Mouse (Mus musculus) CH12.LX (cell line): Measurements from ENCODE around the gene Atxn7. TPM values are rescaled to one million over a fixed set of nuclear protein-coding genes. Genes with fewer than 3 reads are reported as not detected.
A peak's percentile ranks its signal among the peaks of the same experiment; 100 is the strongest.

ENCODE experiments used
- DNase-seq: peaks from one replicate; pipeline ENCODE4 v3.0.0-alpha.2; 2013; ENCODE audit errors: extremely low read depth
- H3K27ac ChIP-seq: 2 replicates; pipeline ENCODE4 v1.5.1; 2012; ENCODE audit warnings: low read depth, mild to moderate bottlenecking, control low read depth, moderate library complexity; ENCODE audit not compliant: insufficient read depth
- H3K27me3 ChIP-seq: replicated peaks from 2 replicates; pipeline ENCODE3; 2012; ENCODE audit warnings: inconsistent platforms
- H3K36me3 ChIP-seq, 2 experiments: replicated peaks in 1 of 2; 2 replicates each; pipeline versions ENCODE3 to v1.6.1; 2012; ENCODE audit warnings: inconsistent platforms in 1 of 2, low read length in 1 of 2, mild to moderate bottlenecking in 1 of 2, mixed read lengths in 1 of 2, moderate library complexity in 1 of 2; ENCODE audit not compliant: control insufficient read depth in 1 of 2, insufficient read depth in 1 of 2
- H3K4me1 ChIP-seq, 2 experiments: 2 replicates each; pipeline ENCODE4 v1.6.1; 2012; ENCODE audit warnings: inconsistent platforms in 1 of 2, moderate library complexity in 1 of 2; ENCODE audit not compliant: insufficient read depth in 2 of 2, control insufficient read depth in 1 of 2
- H3K4me2 ChIP-seq: 2 replicates; pipeline ENCODE4 v1.6.1; 2012; ENCODE audit warnings: low read depth, mild to moderate bottlenecking, control low read depth; ENCODE audit not compliant: poor library complexity, insufficient read depth, severe bottlenecking
- H3K4me3 ChIP-seq, 3 experiments: fragments of 150-350 bp in 1 of 3; sonication (generic) in 1 of 3; replicated peaks in 1 of 3; 2 replicates each; pipeline versions ENCODE3 to v1.5.1; 2011 to 2012; ENCODE audit warnings: low read depth in 2 of 3, low read length in 2 of 3, mild to moderate bottlenecking in 2 of 3, moderate library complexity in 2 of 3, control low read depth in 1 of 3, improper control_type of control experiment in 1 of 3, inconsistent platforms in 1 of 3, mixed read lengths in 1 of 3; ENCODE audit not compliant: poor library complexity in 1 of 3
- H3K79me2 ChIP-seq: replicated peaks from 2 replicates; pipeline ENCODE4 v1.6.1; 2012; ENCODE audit warnings: mild to moderate bottlenecking, moderate library complexity; ENCODE audit not compliant: control insufficient read depth, poor library complexity, insufficient read depth, severe bottlenecking; ENCODE audit errors: extremely low read depth
- H3K9ac ChIP-seq: 2 replicates; pipeline ENCODE4 v1.6.1; 2012; ENCODE audit warnings: low read depth, mild to moderate bottlenecking, control low read depth, moderate library complexity; ENCODE audit not compliant: insufficient read depth
- H3K9me3 ChIP-seq: replicated peaks from 2 replicates; pipeline ENCODE3; 2012; ENCODE audit warnings: low read length, inconsistent platforms, mixed read lengths
- CTCF ChIP-seq, 2 experiments: IDR thresholded peaks in 1 of 2; conservative IDR thresholded peaks in 1 of 2; 2 replicates each; pipeline ENCODE4 v1.5.1; 2011 to 2012; ENCODE audit warnings: low read depth in 2 of 2, low read length in 2 of 2, improper control_type of control experiment in 1 of 2, inconsistent platforms in 1 of 2, mild to moderate bottlenecking in 1 of 2, moderate library complexity in 1 of 2
- ETS1 ChIP-seq: conservative IDR thresholded peaks from 2 replicates; pipeline ENCODE4 v1.6.1; 2012; ENCODE audit warnings: low read depth, mild to moderate bottlenecking, inconsistent platforms, low read length, improper control_type of control experiment, moderate library complexity
- IRF4 ChIP-seq: IDR thresholded peaks from 2 replicates; pipeline ENCODE4 v1.6.1; 2014; ENCODE audit warnings: low read depth, mild to moderate bottlenecking, inconsistent platforms, low read length, improper control_type of control experiment
- JUN ChIP-seq: IDR thresholded peaks from 2 replicates; pipeline ENCODE4 v1.6.1; 2011; ENCODE audit warnings: low read depth, mild to moderate bottlenecking, low read length, improper control_type of control experiment, moderate library complexity; ENCODE audit not compliant: insufficient read depth
- MAZ ChIP-seq: IDR thresholded peaks from 2 replicates; pipeline ENCODE4 v1.6.1; 2012; ENCODE audit warnings: low read depth, mild to moderate bottlenecking, inconsistent platforms, low read length, improper control_type of control experiment, moderate library complexity
- MEF2A ChIP-seq: IDR thresholded peaks from 2 replicates; pipeline ENCODE4 v1.6.1; 2014; ENCODE audit warnings: low read depth, mild to moderate bottlenecking, inconsistent platforms, low read length, improper control_type of control experiment, borderline replicate concordance
- NRF1 ChIP-seq: IDR thresholded peaks from 2 replicates; pipeline ENCODE4 v1.6.1; 2014; ENCODE audit warnings: low read depth, mild to moderate bottlenecking, inconsistent platforms, low read length, improper control_type of control experiment, moderate library complexity
- RAD21 ChIP-seq: IDR thresholded peaks from 2 replicates; pipeline ENCODE4 v1.6.1; 2011; ENCODE audit warnings: low read depth, mild to moderate bottlenecking, low read length, improper control_type of control experiment, moderate library complexity
- SMC3 ChIP-seq: IDR thresholded peaks from 2 replicates; pipeline ENCODE4 v1.6.1; 2011; ENCODE audit warnings: low read depth, low read length, improper control_type of control experiment
- TBP ChIP-seq: conservative IDR thresholded peaks from 2 replicates; pipeline ENCODE4 v1.6.1; 2011; ENCODE audit warnings: low read depth, low read length, improper control_type of control experiment
- USF1 ChIP-seq: IDR thresholded peaks from 2 replicates; pipeline ENCODE4 v1.6.1; 2014; ENCODE audit warnings: low read depth, mild to moderate bottlenecking, inconsistent platforms, low read length, improper control_type of control experiment
- ZC3H11A ChIP-seq: IDR thresholded peaks from 2 replicates; pipeline ENCODE4 v1.6.1; 2012; ENCODE audit warnings: low read depth, mild to moderate bottlenecking, inconsistent platforms, low read length, improper control_type of control experiment
- ZKSCAN1 ChIP-seq: IDR thresholded peaks from 2 replicates; pipeline ENCODE4 v1.6.1; 2012; ENCODE audit warnings: low read depth, inconsistent platforms, low read length, improper control_type of control experiment, borderline replicate concordance
- ZMIZ1 ChIP-seq: IDR thresholded peaks from 2 replicates; pipeline ENCODE4 v1.6.1; 2012; ENCODE audit warnings: low read depth, mild to moderate bottlenecking, inconsistent platforms, low read length, improper control_type of control experiment
- dilution Hi-C: fragments of 300-500 bp; cut with MboI; formaldehyde crosslinking; loops from 2 replicates; pipeline ENCODE4 v1.14.3; 2020; ENCODE audit warnings: low sequenced_read_pairs; ENCODE audit not compliant: extremely low pct_unique_long_range_greater_than_20kb, extremely low pct_ligation_motif_present
- in situ Hi-C: fragments of 300-500 bp; cut with MboI; formaldehyde crosslinking; loops from 3 replicates; pipeline ENCODE4 v1.14.3; 2019; ENCODE audit warnings: low sequenced_read_pairs, low pct_ligation_motif_present, low pct_unique_long_range_greater_than_20kb, mixed read lengths
- polyA plus RNA-seq: library from polyadenylated mRNA; unstranded; fragments of >175 nt; gene quantifications from 2 replicates; pipeline ENCODE4 v1.2.1, GENCODE M21; 2012; ENCODE audit warnings: low read depth; ENCODE audit not compliant: insufficient read length
- total RNA-seq, 2 experiments: library from RNA; depleted of rRNA; stranded (reverse); fragments of 300-350 nt in 1 of 2; fragments of >200 nt in 1 of 2; gene quantifications; 2 replicates each; pipeline ENCODE4 v1.2.3; 2012 to 2014

Gene Atxn7
- total and polyA plus RNA-seq, 3 experiments = 2.1 to 6.6 (median 2.3) TPM

DNA sequence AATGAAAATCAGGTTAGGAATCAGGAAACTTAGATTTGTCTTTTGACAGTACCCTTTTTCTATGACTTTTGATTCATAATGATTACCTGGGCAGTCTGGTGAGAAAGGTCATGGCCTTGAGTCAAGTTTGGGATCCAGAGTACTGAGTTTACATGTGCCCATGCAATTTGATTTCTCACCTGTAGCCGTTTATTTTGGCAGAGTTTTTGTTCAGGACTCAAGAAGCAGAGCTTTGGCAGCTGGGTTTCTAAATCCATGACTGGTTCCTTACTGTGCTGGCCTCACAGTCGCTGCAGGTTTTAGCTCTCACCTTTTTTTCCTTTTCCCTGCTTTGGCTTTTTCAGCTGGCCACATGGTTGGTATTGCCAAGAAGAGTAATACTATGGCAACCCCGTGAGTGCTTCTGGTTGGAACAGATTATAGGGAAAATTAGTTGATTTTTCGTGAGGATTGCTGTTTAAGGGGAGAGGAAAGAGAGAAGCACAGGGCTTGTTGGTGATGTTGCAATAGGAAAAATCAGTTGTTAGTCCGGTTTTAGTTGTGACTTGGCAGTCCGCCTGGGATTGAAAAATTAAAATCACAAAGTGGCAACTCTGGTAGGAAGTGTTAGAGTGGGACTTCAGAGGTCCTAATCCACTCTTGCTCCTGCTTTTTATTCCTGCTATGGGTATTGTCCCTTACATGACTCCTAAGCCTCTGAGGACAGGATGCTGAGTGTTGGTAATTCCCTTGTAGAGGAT, 53.6 kb downstream of the Atxn7 start:
- dilution Hi-C loops = no loop called here
- Histone ChIP-seq H3K4me1 (peaks cover 0 to 10% of the 10 kb centered on the region in 2 experiments; a peak in 2 of 4 replicates), H3K79me2 (no peaks in the 10 kb centered on the region), H3K9ac (no peak overlapping the region), H3K27ac (no peak overlapping the region), H3K4me3 (no peak overlapping the region), H3K9me3 (no peaks in the 10 kb centered on the region)
- TF ChIP-seq SMC3 (no peak), ZC3H11A (no peak), USF1 (no peak), TBP (no peak), ZKSCAN1 (no peak), RAD21 (no peak), MAZ (no peak)
- TF ChIP-seq, all 38 proteins: peak for 0
- in situ Hi-C loops = no loop called here
- no peaks in the 10 kb centered on the region for H3K27me3 ChIP-seq
- DNase-seq = no peak
- H3K36me3 ChIP-seq = peaks cover 0 to 31% of the 10 kb centered on the region in 2 experiments
- no peak overlapping the region for H3K4me2 ChIP-seq

DNA sequence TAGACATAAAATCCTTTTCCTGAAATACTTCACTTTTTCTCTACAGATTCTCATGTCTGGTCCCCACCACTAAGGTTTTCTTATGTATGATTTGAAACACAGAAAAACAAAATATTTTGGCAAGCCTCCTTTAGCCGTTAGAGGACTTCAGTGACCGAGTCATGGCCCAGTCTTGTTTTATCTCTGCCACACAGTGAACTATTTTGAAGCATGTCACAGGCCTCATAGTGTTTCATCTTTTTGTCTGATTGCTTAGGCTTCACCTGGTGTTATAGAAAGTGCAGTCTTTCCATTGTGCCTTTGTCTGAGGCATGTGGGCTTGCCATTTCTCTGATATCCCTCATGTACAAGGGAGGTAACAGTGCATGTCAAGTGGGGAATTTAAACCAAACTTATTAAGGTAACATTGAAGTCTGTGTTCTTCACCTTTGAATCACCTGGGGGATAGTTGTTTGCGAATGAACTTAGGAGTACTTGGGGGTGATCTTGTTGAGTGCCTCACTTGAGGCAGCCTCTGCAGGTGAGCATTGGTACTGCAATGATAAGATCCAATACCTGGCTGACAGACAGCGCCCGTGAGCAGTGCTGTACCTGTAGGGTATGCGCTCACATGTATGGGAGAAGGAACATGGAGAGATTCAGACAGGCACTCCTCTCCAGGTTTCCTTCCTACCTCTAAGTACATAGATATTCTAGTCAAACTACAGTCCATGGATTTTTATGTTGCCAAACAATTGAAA, 58.1 kb downstream of the Atxn7 start:
- Histone ChIP-seq H3K27ac (no peak overlapping the region), H3K4me2 (no peak overlapping the region), H3K36me3 (peaks cover 2 to 48% of the 10 kb centered on the region in 2 experiments), H3K79me2 (no peaks in the 10 kb centered on the region), H3K4me1 (no peaks in the 10 kb centered on the region), H3K4me3 (no peak overlapping the region), H3K9ac (no peak overlapping the region), H3K27me3 (no peaks in the 10 kb centered on the region), H3K9me3 (no peaks in the 10 kb centered on the region)
- in situ Hi-C loops (no loop called here), dilution Hi-C loops (no loop called here)
- peak; percentile 24 for DNase-seq
- TF ChIP-seq MEF2A (no peak), MAZ (no peak), IRF4 (no peak), CTCF (conservative IDR thresholded peaks at IDR 0.05 in 1 of 2, IDR thresholded peaks at IDR 0.05 in 1 of 2; ENCODE audit: low read depth in 2 of 2, low read length in 2 of 2) (peak; percentile 48 to 65)

DNA sequence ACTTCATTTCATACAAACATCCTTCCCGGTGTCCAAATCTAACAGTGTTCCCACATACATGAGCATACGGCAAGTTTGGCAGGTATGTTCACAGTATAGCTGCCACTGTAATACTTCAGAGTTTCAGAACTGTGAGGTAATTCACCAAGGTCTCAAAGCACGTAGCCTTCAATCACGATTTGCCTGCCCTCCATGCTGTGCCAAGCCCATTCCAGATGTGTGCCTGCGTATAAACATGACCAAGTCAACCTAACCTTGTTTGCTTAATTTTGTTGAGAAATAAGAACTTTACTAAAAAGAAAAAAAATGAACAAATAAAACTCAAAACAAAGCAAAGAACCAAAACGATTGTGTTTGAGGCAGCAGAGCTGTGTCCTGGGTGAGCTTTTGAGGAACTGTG, 60.0 kb downstream of the Atxn7 start:
- TF ChIP-seq JUN = no peak
- TF ChIP-seq NRF1 = no peak
- TF ChIP-seq CTCF (conservative IDR thresholded peaks at IDR 0.05 in 1 of 2, IDR thresholded peaks at IDR 0.05 in 1 of 2; ENCODE audit: low read depth in 2 of 2, low read length in 2 of 2) = no peak
- TF ChIP-seq ETS1 = no peak
- no peak for TF ChIP-seq ZMIZ1
- Histone ChIP-seq H3K27ac (no peak overlapping the region), H3K4me3 (no peak overlapping the region), H3K79me2 (no peaks in the 10 kb centered on the region), H3K4me1 (no peaks in the 10 kb centered on the region), H3K9me3 (no peaks in the 10 kb centered on the region), H3K27me3 (no peaks in the 10 kb centered on the region), H3K9ac (no peak overlapping the region), H3K36me3 (peaks cover 2 to 44% of the 10 kb centered on the region in 2 experiments), H3K4me2 (no peak overlapping the region)
- dilution Hi-C loops (no loop called here), in situ Hi-C loops (no loop called here)
- no peak for DNase-seq
